Mouse (Mus musculus): ENCODE results near the gene Adamts15.

Adamts15 gene

DNA sequence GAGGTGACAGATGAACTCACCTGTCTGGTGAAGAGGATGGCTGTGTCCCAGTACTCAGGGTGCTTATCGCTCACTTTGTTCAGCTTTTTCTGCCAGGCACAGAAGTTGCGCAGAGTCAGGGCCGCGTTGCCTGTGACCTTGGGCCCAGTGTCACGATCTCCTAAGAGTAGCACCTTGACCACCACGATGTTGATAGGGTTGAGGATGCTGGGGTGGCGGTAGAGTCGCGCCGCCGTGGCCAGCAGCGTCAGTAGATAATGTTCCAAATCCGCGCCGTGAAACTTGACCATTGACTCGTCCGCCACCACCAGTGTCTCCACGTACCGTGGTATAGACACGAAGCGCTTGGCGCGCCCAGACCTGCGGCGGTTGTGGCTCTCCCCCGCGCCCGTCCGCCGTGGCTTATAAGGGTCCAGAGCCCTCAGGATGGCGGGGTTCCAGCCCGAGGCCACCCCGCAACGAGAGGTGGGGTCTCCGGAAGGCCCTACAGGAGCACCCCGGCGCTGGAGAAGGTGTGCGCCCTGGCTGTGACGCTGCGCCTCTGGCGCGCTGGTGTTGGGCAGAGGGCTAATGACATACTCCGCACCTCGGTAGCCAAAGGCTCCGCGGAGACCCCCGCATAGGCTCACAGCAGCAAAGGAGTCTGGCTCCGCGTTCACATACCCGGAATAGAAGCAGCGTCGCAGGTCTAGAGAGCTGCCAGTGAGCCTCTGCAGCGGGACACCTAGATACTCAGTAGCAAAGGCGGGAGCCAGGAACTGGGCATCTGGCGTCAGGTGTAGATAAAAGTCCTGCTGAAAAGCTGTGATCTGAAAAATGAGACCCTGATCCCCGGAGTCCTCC is 770 bp downstream of the Adamts15 start:
- DNase-seq (ENCODE audit: low spot score in 2 of 2): no peak

DNA sequence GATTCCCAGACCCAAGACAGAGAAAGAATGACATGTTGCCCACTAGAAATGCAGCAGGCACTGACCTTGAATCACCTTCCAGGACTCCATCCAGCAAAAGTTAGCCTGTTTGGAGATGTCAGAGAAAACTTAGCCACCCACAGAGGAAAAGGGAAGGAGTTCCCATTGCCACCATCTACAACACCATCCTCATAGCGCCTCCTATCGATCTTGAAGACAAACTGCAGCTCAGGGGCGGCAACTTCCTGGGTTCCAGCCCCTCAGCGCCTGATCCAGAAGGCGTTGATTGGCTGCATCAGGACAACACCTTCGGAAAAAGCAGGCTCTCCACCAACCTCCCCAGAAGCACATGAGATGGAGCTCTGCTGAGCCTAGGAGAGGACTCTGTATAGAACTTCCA is 1.5 kb downstream of the Adamts15 start:
- peak in 1 of 2 experiments; percentile 28 for DNase-seq (ENCODE audit: low spot score in 2 of 2)

DNA sequence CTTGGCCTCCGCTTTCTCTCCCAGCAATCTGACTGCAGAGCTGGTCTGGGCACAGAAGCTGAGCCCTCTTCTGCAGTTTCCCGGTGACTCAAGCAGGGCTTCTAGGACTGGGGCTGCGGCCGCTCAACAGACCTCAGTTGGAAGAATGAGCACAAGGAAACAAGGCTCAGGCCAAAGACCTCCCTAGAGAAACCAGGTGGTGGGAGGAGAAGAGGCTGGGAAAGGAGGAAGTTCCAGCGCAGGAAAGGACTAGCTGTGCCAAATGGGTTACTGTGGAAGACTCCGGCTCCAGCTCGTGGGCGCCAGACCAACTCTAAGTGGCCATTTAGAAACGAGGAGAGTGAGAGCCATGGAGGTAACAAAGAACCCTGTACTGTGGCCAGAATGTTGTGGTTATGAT is 2.6 kb downstream of the Adamts15 start:
- peak in 1 of 2 experiments; percentile 26 for DNase-seq (ENCODE audit: low spot score in 2 of 2)

DNA sequence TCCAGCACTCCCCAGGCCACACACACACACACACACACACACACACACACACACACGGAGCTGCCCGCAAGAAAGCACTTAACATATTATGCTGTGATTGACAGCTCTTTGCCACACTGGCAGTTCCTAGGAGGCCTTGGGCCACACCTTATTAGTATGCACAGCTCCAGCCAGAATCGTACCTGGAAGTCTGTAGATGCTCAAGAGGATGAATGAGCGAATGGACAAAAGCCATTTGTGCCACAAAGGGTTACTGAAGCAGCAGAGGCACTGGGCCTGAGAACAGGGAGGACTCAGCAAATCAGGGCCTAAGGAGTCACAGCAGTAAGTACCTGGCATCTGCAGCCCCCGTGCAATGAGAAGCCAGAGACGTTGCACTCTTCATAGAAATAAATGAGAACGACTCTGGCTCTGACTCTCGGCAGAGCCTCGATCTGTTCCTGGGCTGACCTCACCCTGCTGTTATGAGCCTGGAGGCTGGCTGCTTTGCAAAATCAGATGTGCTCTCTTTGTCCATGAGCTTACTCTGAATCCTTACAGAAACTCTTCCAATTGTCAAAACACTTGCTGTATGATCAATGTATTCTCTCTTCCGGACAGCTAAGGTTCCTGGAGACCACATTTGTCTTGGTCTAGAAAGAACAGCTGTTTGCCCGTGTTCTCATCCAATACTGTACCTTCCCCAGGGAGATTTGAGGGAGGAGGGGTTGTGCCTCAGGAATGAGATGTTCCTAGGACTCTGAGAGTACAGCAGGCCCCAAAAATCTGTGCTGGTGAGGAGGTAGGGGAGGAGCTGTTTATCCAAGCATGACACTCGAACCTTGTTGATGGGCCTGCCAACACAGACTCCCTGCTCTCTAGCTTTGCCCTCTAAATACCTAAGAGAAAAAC is 3.5 kb downstream of the Adamts15 start:
- DNase-seq (ENCODE audit: low spot score in 2 of 2): peak in 1 of 2 experiments; percentile 29

DNA sequence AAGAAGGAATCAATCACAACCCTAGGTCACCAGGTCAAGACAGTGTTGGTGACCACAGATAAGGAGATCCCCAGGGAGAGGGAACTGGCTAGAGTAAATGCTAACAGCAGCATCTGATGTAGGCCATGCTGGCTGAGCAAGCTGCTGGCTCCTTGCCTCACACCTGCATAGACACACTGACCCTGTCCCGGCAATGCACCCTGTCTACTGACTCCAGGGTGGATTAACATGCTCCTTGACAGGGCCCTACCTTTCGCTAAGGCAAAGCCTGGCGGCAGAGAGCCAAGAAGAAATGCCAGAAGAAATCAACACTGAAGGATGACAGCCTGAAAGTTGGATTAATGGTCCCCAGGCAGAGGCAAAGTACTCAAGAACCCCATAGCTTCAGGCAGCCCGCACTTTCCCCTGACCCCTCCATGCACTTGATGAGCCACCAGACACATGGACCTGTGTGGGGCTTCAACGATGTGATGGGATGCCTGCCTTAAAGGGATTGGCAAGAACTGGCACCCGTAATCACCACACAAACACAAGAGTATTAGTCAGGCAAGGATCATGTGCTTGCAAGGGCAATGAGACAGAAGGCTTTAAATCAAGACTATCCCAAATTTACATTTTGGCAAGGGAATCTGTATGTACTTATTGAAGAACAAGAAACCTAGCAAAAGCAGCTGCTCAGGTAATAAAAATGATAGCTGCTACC is 5.8 kb downstream of the Adamts15 start:
- DNase-seq (ENCODE audit: low spot score in 2 of 2): no peak

DNA sequence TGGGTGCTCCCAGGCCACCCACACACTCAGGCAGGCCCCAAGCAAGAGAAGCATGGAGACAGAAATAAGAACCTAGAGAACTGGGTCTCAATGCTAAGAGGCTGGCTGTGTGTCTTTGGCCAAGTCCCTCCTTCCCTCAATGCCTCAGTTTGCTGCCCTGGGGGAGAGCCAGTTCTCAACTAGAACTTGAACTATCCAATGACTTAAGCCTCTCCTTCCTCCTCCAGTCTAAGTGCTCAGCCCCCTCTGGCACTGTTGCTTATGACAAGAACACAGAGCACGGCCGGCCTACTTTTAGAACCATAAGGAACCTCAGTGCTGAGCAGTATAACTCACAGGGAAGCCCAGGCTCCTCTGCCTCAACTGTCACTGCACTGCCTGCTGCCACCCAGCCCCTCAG is 8.0 kb downstream of the Adamts15 start:
- DNase-seq (ENCODE audit: low spot score in 2 of 2): no peak

DNA sequence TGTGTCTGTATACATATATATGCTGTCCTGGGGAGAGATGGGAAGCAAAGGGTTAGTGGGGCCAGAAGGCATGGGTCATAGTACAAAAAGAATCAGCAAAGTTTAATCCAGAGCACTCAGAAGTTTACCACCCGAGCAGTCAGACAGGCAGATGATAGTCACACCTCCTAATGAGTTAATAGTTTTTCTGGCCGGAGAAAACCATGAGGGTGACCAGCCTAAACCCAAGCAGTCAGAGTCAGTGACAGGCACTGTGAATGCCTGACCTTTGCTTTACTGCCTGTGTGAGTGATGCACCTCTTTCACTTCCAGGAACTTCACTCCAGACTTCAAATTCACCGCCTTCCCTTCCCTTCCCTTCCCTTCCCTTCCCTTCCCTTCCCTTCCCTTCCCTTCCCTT is 8.8 kb downstream of the Adamts15 start:
- no peak for DNase-seq (ENCODE audit: low spot score in 2 of 2)

DNA sequence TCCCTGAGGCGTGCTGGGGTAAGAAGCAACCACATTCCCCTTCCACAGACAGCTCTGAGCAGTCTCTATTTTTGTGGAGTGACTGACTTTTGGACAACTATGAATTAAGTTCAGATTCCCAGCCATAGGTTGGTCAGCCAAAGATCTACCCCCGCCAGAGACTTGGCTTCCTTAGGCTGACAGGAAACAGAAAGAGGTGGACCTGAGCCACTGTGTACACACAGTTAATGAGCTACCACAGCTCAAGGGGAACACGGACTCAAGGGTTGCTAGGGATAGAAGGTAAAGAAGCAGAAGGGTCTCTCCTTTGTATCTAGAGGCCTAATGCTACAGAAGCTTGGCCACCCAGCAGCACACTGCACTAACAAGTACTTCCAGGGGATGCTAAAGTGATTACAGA is 10.1 kb downstream of the Adamts15 start:
- no peak for DNase-seq (ENCODE audit: low spot score in 2 of 2)

DNA sequence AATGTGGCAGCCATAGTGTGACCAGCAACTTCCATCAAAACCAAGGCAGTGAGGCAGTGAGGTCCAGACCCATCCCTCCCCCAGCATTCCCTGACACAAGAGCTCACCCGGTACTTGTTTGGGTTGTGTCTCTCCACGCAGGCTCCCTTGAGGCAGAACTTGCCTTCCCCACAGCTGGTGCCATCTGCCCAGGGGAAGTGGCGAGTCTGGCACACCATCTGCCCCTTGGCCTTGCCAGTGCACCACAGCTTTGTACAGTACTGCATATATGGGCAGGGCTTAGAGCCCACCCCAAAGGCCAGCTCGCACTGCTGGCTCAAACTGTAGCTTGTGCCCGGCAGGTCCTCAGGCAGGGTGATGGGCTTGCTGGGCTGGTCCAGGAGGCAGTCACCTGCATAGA is 11.8 kb downstream of the Adamts15 start:
- no peak for DNase-seq (ENCODE audit: low spot score in 2 of 2)

DNA sequence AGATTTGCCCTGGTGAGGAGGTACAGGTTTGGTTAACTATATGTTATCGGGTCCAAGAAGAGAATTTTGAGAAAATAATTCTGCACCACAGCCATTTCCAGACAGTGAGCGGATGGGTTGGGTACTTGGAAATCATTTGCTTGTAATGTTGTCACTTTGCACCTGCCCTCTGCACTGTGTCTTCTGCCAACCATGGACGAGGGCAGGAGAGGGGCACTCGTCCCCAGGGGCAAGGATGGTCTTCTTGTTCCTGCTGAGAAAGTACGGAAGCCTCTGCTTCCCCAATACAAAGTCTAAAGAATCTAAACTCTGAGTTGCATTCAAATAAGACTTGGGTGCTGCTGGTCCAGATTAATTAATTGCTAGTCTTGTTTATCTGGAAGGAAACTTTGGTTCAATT is 13.3 kb downstream of the Adamts15 start:
- no peak for DNase-seq (ENCODE audit: low spot score in 2 of 2)

DNA sequence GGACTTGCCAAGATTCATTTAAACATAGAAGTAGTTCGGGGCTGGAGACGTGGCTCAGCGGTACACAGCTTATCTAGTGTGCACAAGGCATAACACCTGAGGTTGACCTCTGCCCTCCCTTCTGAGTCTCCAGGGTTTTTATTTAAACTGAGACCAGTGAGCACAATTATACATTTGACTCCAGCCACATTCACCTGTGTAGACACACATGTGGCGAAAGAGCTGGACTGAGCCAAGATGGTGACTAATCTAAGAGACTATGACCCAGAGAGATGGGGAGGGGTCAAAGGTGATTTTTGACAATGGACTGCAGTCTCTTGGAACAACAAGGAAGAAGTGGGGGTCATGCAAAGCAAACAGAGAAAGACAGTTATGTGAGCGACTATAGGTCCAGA is 14.0 kb downstream of the Adamts15 start:
- DNase-seq (ENCODE audit: low spot score in 2 of 2): no peak

DNA sequence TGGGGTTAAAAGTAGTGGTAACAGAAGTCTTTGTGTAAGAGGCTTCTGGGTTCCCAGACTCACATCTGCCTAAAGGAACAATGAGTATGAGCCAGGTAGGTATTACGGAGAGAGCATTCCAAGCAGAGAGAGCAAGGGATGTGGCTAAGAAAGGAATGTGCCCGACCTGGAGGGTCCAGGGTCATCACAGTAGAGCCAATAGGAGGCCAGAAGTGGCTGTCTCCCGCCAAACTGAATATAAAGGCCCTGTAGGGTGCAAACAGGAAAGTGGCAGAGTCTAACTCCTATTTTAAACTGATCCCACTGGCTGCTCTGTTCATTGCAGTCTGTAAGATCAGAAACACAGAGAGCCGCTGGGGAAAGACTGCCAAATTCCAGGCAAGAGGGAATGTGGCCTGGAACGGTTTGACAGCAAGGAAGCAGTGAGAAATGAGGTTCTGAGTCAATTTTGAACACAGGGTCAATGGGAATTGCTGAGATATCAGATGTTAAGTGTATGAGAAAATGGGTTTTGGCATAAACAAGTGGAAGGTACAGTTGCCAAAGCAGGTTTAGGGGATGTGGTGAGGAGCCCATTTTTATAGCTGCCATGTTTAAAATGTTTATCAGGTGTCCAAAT is 14.5 kb downstream of the Adamts15 start:
- DNase-seq (ENCODE audit: low spot score in 2 of 2): no peak

DNA sequence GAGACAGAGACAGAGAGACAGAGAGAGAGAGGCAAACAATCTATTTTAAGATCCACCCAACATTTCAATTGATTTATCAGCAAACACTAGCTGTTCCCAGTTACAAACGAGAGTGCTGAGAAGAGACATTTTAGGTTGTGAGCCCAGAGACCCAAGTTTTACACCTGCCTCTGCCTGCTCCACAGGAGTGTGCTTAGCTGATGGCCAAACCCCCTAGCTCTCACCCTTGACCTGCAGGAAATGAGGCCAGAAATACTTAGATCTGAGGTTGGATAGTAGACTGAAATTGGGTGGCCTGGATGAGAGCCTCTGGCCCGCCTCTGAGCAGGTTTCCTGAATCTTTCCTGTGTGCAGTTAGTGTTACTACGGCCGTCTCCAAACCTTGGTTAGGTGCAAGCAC is 15.8 kb downstream of the Adamts15 start:
- DNase-seq (ENCODE audit: low spot score in 2 of 2): no peak

DNA sequence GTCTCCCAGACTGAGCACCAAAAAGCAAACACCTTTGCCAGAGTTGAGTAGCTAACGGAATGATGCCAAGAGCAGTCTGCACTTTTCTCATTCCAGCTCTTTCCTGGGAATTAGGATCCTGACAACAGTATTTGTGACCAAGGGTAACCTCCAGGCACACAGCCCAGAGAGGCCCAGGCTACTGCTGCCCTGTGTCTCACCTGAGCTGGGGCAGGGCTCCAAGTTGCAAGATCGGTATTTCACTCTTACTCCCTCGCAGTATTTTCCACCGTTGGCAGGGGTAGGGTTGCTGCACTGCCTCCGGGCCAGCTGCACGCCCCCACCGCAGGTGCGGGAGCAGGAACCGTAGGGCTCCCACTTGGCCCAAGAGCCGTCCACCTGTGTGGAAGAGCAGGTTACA is 16.4 kb downstream of the Adamts15 start:
- no peak for DNase-seq (ENCODE audit: low spot score in 2 of 2)

DNA sequence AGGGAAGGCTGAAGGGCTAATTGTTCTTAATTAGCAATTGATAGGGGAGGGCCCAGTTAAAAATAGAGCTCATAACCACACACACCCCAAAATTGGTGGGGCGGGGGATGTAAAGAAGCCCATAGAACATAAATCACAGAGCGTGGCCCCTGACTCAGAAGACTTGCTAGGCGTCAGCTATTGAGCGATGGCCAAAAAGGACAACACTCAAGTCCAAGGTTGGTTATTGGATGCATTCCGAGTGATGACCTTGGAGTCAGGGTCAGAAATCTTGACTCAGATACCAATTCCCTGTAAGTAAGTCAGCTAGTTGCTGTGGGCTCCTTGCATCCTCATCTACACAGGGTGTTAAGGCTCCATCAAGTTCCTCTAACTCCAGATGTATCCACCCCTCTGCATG is 19.0 kb downstream of the Adamts15 start:
- no peak for DNase-seq (ENCODE audit: low spot score in 2 of 2)

DNA sequence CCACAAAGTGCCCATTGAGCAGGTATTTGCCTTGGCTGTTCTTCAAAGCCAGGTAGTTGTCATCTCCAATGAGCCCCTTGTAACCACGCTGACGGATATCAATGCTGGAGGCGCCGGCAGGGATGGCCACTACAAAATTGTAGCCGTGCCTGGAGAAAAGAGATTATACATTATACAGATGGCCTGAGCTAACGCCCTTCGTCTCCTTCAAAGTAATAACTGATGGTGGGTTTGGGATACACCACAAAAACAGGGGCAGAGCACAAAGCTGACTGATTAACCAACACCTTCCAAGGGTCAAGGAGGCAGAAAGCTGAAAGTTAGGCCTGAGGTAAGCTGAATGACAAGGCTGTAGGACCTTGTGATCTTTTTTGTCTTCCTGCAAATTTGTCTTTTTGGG is 19.6 kb downstream of the Adamts15 start:
- no peak for DNase-seq (ENCODE audit: low spot score in 2 of 2)

DNA sequence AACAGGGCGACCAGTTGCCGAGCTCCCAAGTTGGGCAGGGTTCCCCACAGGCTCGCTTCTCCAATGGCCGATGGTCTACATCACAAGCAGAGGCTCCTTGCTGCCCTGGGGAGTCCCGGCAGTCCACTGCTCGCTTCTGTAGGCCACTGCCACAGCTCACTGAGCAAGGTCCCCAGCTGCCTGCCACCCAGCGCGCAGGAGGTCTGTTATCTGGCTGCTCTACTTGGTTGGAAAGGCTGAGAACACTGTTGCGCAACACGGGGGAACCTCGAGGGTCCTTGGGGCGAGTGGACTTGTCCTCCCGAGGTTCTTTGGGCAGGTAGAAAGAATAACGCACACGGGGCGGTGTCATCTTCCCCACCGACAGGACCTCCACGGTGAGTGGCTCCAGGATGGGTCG is 20.1 kb downstream of the Adamts15 start:
- no peak for DNase-seq (ENCODE audit: low spot score in 2 of 2)

DNA sequence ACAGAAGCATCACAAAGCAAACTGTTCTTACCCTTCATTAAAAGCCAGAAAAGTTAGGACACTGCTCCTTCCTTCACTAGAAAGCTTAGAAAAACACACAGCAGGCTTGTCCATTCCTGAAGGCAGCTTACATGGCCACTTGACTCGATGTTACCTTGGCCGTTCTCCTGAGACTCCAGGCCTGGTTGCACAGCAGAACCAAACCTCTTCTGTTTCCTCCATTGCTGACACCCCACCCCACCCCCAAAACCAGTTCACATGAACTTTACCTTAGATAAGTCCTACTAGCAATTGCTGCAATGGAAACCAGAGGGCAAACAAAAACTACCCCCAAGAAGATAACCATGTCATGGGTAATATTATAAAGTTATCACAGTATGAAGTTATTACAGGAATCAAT is 25.1 kb downstream of the Adamts15 start:
- peak in 1 of 2 experiments; percentile 44 for DNase-seq (ENCODE audit: low spot score in 2 of 2)

DNA sequence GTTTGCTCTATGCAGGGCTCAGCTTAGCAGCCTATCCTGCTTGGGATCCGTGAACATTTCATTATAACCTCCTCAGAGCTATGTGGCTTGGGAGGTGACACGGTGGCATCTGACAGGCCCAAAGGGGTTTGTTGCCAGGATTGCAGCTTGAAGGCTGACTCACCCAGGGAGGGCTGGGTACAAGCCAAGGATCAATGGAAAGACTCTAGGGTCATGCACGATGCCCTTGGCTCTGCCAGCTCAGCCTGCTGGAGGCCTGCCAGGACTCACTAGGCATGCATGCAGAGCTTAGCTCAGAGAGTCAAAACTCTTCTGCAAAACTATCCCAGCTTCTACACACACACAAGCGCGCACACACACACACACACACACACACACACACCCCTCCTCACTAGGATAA is 25.5 kb downstream of the Adamts15 start:
- peak; percentile 60 to 80 for DNase-seq (ENCODE audit: low spot score in 2 of 2)

DNA sequence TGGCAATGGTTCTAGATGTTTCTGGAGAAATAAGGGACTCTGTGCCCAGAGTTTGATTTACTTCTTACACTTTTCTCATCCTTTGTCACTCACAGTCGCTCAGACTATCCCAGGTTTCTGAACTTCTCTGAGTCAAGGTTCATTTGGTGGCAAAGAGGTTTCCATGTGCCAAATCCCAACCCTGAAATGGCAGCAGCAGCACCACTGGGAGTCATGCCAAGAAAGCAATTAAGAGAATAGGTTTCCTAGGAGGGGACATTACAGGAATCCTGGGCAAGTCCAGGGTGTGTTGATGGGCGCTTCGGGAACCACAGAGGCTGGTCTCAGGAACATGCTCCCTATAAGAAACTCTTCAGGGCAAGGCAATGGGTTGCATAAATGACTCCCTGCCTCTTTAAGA is 26.6 kb downstream of the Adamts15 start:
- peak in 1 of 2 experiments; percentile 19 for DNase-seq (ENCODE audit: low spot score in 2 of 2)

DNA sequence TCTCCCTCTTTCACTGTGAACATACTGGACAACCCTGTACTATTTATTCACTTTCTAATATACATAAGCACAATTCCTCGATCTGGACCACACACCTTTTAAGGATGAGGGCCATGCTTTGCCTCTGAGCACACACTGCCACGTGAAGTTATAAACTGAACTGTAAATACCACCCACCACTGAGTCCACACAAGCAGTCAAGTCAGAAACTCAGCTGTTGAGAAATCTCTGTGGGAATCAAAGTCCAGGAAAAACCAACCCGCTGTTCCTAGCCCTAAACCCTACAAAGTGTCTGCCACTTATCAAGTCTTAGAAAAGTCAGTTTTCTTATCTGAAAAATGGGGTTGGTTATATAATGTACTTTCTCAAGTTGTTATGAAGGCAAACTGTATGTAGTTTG is 36.0 kb downstream of the Adamts15 start:
- DNase-seq (ENCODE audit: low spot score in 2 of 2): peak in 1 of 2 experiments; percentile 8

DNA sequence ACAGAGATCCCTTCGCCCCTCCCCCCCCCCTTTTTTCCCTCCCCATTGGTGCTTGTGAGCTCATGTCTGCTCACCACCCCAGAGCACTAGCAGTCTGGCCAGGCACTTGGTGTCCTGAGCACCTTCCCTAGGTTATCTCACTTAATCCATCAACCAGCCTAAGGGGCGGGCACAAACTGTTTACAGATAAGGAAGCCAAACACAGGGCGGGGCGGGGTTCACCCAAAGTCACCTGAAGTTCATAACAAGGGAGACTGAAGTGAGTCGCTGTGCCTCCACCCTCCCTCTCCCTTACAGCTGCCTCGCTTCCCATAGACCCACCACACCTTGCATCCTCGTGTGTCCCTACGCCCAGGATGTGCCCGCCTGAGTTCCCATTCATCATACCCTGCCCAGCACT is 41.7 kb downstream of the Adamts15 start:
- DNase-seq (ENCODE audit: low spot score in 2 of 2): peak; percentile 29 to 57

All from urinary bladder, postnatal 4 days (tissue).